Mouse (Mus musculus) olfactory bulb, adult 2 months (tissue): ENCODE data around the gene Tmem86a.

Experiments
- CTCF ChIP-seq: fragments of 200-500 bp; IDR thresholded peaks from 2 replicates; pipeline ENCODE4 v1.5.1; 2012; ENCODE audit warnings: low read depth, mild to moderate bottlenecking, low read length, moderate library complexity; ENCODE audit not compliant: insufficient read depth
- POLR2A ChIP-seq: fragments of 200-500 bp; IDR thresholded peaks from 2 replicates; pipeline ENCODE4 v1.6.1; 2012; ENCODE audit warnings: mild to moderate bottlenecking, low read depth, low read length, moderate library complexity; ENCODE audit not compliant: insufficient read depth

- TF ChIP-seq CTCF (no peak), POLR2A (no peak)
Measured at GRCm38 (mm10) chr7:47055744-47056143, 5.3 kb downstream of the Tmem86a start.
